Mouse (Mus musculus) brain, embryonic 18.5 days (tissue): ENCODE data around the gene Olfr212.
"Not testable (repeated sequence)": the region's sequence is repeated elsewhere in the genome, so short reads cannot be mapped to it uniquely, and the experiment has no call there.

Experiments
- DNase-seq: peaks from one replicate; pipeline ENCODE4 v3.0.0-alpha.2; 2012; ENCODE audit warnings: low read depth, low spot score

Gene Olfr212

GRCm38 (mm10) chr6:116506302-116507003, at the start of gene Olfr212:
Olfr212 (plus strand) TSS chr6:116506516.
- DNase-seq: not testable (repeated sequence)

- DNase-seq: no peak
Measured at GRCm38 (mm10) chr6:116458728-116459127, 47.6 kb upstream of the Olfr212 start.

GRCm38 (mm10) chr6:116459232-116459631, 47.1 kb upstream of the Olfr212 start:
- DNase-seq: no peak

GRCm38 (mm10) chr6:116460544-116461283, 45.6 kb upstream of the Olfr212 start, which contains the start of gene Alox5:
Alox5 (minus strand) TSS chr6:116461178.
- DNase-seq: no peak

- no peak for DNase-seq
Measured at GRCm38 (mm10) chr6:116468081-116468480, 38.2 kb upstream of the Olfr212 start.

- DNase-seq: no peak
Measured at GRCm38 (mm10) chr6:116485081-116485480, 21.2 kb upstream of the Olfr212 start.

GRCm38 (mm10) chr6:116486833-116487232, 19.5 kb upstream of the Olfr212 start:
- no peak for DNase-seq

- DNase-seq: no peak
Measured at GRCm38 (mm10) chr6:116488791-116489190, 17.5 kb upstream of the Olfr212 start, which contains the start of gene Olfr211. Olfr211 (plus strand) TSS chr6:116489091.

GRCm38 (mm10) chr6:116493742-116494141, 12.6 kb upstream of the Olfr212 start:
- DNase-seq: no peak

GRCm38 (mm10) chr6:116495960-116496359, 10.4 kb upstream of the Olfr212 start:
- DNase-seq: no peak

GRCm38 (mm10) chr6:116514832-116515231, 8.5 kb downstream of the Olfr212 start:
- DNase-seq: no peak

- DNase-seq: no peak
Measured at GRCm38 (mm10) chr6:116538156-116538555, 31.8 kb downstream of the Olfr212 start, which contains the start of gene Olfr213. Olfr213 (plus strand) TSS chr6:116538456.

- DNase-seq: no peak
Measured at GRCm38 (mm10) chr6:116542500-116542899, 36.2 kb downstream of the Olfr212 start.

- DNase-seq: not testable (repeated sequence)
Measured at GRCm38 (mm10) chr6:116550841-116551240, 44.5 kb downstream of the Olfr212 start, which contains the start of gene Gm5580. Gm5580 (plus strand) TSS chr6:116551141.

- DNase-seq: no peak
Measured at GRCm38 (mm10) chr6:116553935-116554334, 47.6 kb downstream of the Olfr212 start, which contains the start of gene Olfr214. Olfr214 (plus strand) TSS chr6:116554235.

- DNase-seq: no peak
Measured at GRCm38 (mm10) chr6:116554952-116555351, 48.6 kb downstream of the Olfr212 start.
